Mouse (Mus musculus) testis, adult 2 months (tissue): ENCODE data around the gene Lamb3. TPM values are rescaled to one million over a fixed set of nuclear protein-coding genes. Genes with fewer than 3 reads are reported as not detected.

Source experiments
- H3K27ac ChIP-seq: fragments of 200-500 bp; 2 replicates; pipeline ENCODE4 v1.5.1; 2012; ENCODE audit warnings: low read depth, low read length; ENCODE audit not compliant: control insufficient read depth, insufficient read depth
- H3K27me3 ChIP-seq: fragments of 200-500 bp; 2 replicates; pipeline ENCODE4 v1.6.1; 2012; ENCODE audit warnings: mild to moderate bottlenecking, low read length, moderate library complexity; ENCODE audit not compliant: control insufficient read depth, insufficient read depth
- H3K36me3 ChIP-seq: fragments of 200-500 bp; 2 replicates; pipeline ENCODE4 v1.6.1; 2012; ENCODE audit warnings: mild to moderate bottlenecking, low read length; ENCODE audit not compliant: control insufficient read depth, insufficient read depth
- H3K4me1 ChIP-seq: fragments of 200-500 bp; 2 replicates; pipeline ENCODE4 v1.6.1; 2012; ENCODE audit warnings: low read length; ENCODE audit not compliant: control insufficient read depth, insufficient read depth
- H3K4me3 ChIP-seq: fragments of 200-500 bp; 2 replicates; pipeline ENCODE4 v1.5.1; 2012; ENCODE audit warnings: low read depth, mild to moderate bottlenecking, low read length, moderate library complexity, mixed read lengths; ENCODE audit not compliant: control insufficient read depth
- CTCF ChIP-seq: fragments of 200-500 bp; IDR thresholded peaks from 2 replicates; pipeline ENCODE4 v1.5.1; 2012; ENCODE audit warnings: low read depth, mild to moderate bottlenecking, inconsistent platforms, low read length, moderate library complexity; ENCODE audit not compliant: control insufficient read depth, insufficient read depth, insufficient replicate concordance
- POLR2A ChIP-seq: fragments of 200-500 bp; IDR thresholded peaks from 2 replicates; pipeline ENCODE4 v1.6.1; 2012; ENCODE audit warnings: low read depth, mild to moderate bottlenecking, inconsistent platforms, low read length, moderate library complexity; ENCODE audit not compliant: control insufficient read depth
- polyA plus RNA-seq: library from polyadenylated mRNA; depleted of rRNA; stranded (reverse); fragments of >200 nt; gene quantifications from 2 replicates; pipeline ENCODE4 v1.2.3, GENCODE M21; 2012

The Lamb3 gene
- polyA plus RNA-seq, 1 experiment: 4.2 TPM

DNA sequence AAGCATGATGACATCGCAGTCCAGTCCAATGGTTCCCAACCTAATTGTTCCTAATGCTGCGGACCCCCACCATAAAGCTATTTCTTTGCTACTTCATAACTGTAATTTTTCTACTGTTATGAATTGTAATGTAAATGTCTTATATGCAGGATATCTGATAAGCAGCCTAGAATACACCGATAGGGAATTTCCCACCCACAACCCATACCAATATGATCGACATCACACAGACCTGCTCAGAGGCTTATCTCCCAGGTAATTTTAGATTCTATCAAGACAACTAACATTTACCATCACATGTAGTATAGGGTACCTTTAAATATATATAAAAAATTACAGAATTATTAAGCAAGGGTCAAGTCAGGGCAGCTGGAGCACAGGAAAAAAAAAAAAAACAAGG lies 18.6 kb downstream of the Lamb3 start:
- TF ChIP-seq POLR2A (no peak), CTCF (no peak)
- Histone ChIP-seq H3K4me3 (no peak overlapping the region), H3K27me3 (no peaks in the 10 kb centered on the region), H3K4me1 (no peaks in the 10 kb centered on the region), H3K36me3 (no peaks in the 10 kb centered on the region), H3K27ac (no peak overlapping the region)

DNA sequence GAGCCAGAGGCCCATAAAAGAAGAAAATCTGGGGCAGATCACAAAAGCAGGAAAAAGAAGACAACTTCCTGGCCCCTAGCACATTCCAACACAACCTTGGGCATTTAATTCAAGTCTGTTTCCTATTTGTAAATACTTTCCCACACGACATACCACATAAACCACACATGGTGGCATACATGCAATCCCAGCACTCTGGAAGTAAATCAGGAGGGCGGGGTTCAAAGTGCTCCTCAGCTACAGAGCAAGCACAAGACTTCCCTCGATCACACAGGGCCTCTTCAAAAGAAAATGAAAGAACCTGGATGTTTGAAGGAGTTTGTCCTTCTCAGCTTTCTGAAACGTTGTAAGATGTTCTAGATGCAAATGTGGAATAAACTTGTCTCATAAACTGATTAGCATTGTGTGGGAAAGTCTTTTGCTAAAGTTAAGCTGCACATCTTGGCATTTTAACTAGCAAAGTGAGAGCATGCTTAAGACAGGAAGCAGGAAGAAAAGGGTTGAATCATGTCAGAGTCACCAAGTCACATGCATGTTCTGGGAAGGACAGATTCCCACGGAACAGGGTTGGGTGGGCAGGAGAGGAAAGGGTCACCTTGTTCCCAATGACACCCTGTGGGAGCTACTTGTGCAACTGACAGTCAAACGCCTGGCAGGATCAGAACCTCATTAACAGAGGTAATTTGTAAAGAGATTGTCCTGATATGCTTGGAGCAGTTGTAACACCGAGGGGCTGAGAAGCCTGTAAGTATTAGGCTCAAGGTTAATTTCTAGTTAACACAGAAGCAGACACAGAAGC lies 19.4 kb downstream of the Lamb3 start:
- no peak overlapping the region for H3K27ac ChIP-seq
- no peak overlapping the region for H3K4me3 ChIP-seq
- no peaks in the 10 kb centered on the region for H3K4me1 ChIP-seq
- no peaks in the 10 kb centered on the region for H3K36me3 ChIP-seq
- TF ChIP-seq CTCF (no peak), POLR2A (no peak)
- H3K27me3 ChIP-seq: no peaks in the 10 kb centered on the region

DNA sequence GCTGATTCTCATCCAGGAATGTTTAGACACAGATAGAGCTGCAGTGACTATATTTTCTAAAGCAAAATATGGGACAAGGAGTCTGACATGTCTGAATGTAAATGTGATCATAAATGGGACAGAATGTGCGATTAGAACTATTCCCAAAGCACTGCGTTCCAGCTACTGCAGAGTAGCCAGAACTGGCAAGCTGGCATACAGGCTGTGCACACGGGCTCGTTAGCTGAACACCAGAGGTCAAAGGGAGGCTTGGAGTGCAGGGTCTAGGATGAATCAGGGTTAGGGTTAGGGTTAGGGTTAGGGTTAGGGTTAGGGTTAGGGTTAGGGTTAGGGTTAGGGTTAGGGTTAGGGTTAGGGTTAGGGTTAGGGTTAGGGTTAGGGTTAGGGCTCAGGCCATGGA lies 20.0 kb downstream of the Lamb3 start:
- Histone ChIP-seq H3K27ac (no peak overlapping the region), H3K4me3 (no peak overlapping the region), H3K4me1 (no peaks in the 10 kb centered on the region), H3K36me3 (no peaks in the 10 kb centered on the region), H3K27me3 (no peaks in the 10 kb centered on the region)
- TF ChIP-seq POLR2A: no peak
- no peak for TF ChIP-seq CTCF

DNA sequence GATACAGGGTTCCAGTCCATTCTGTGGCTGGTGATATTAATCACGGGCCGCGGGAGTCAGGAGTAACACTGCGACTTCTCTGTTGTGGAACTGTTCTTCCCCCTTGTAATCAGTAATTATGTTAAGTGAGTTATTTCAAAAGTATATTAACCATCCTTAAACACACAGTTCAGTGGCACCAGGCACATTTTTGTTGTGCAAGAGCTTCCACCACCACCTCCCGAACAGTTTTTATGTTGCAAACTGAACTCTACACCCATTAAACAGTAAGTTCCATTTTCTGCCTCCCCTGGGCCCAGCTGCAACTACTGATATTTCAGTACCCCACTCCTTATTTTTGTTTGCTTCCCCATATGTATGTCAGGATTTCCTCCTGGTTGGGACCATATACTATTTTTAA lies 22.1 kb downstream of the Lamb3 start:
- no peak overlapping the region for H3K4me3 ChIP-seq
- H3K27me3 ChIP-seq: no peaks in the 10 kb centered on the region
- H3K27ac ChIP-seq: no peak overlapping the region
- TF ChIP-seq CTCF: no peak
- TF ChIP-seq POLR2A: no peak
- no peaks in the 10 kb centered on the region for H3K36me3 ChIP-seq
- H3K4me1 ChIP-seq: no peaks in the 10 kb centered on the region

DNA sequence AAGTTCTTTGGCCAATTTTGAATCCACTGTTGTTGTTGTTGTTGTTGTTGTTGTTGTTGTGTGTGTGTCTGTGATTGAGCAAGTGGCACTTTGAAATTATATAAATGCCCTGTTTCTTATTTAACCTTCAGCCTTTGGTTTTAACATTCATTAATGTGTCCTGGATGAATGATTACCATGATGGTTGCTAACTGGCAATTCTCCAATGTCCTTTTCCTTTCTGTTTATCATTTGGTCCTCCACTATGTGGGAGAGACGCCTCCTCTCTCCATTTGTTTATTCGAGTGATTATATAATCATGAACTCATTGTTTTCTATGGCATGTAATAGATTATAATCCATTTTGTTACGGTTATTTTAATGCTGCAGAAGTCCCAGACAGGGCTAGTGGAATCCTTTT lies 23.0 kb downstream of the Lamb3 start:
- no peaks in the 10 kb centered on the region for H3K27me3 ChIP-seq
- TF ChIP-seq POLR2A: no peak
- H3K27ac ChIP-seq: no peak overlapping the region

DNA sequence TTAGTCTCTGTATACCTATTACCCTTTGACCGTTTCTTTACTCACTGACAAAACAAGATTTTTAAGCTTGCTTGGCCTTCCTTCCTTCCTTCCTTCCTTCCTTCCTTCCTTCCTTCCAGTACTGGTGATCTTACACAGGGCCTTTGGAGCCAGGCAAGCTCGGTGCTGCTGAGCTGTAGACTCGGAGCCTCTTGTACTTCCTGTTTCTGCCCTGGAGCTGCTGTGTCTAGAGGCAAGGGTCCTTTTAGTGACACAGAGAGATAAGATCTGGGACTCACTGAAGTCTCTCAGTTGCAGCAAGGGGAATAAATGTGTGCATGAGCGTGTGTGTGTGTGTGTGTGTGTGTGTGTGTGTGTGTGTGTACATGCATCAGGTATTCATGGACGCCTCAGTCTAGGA lies 23.4 kb downstream of the Lamb3 start:
- Histone ChIP-seq H3K27me3 (no peaks in the 10 kb centered on the region), H3K4me1 (no peaks in the 10 kb centered on the region), H3K4me3 (no peak overlapping the region), H3K36me3 (no peaks in the 10 kb centered on the region), H3K27ac (no peak overlapping the region)
- TF ChIP-seq CTCF (no peak), POLR2A (no peak)

More for the DNA sequence above, 23.0 kb downstream of the Lamb3 start:
- H3K4me3 ChIP-seq: no peak overlapping the region
- no peaks in the 10 kb centered on the region for H3K4me1 ChIP-seq
- H3K36me3 ChIP-seq: no peaks in the 10 kb centered on the region

DNA sequence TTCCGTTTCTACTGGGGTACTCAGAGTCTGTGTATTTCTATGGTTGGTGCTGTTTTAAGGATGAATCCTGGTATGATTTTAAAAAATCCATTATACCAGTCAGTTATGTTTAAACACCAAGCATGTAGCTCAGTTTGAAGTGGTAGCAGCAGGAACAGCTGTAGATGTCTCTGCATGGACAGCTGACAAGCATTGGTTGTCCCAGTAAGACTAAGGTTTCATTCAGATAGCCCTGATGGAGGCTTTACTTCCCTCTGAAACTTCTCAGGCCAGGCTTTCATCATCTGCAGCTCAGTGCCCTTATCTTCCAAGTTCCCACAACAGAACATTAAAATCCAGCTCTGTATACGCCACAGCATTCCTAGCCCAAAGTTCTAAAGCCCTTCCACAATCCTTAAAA lies 25.2 kb downstream of the Lamb3 start:
- no peaks in the 10 kb centered on the region for H3K4me1 ChIP-seq

More for the DNA sequence above, 25.2 kb downstream of the Lamb3 start:
- no peak overlapping the region for H3K27ac ChIP-seq
- no peak overlapping the region for H3K4me3 ChIP-seq
- TF ChIP-seq CTCF: no peak
- TF ChIP-seq POLR2A: no peak
- H3K36me3 ChIP-seq: no peaks in the 10 kb centered on the region
- H3K27me3 ChIP-seq: no peaks in the 10 kb centered on the region
